Mouse (Mus musculus) G1E (cell line): ENCODE measurements around the gene Zfp719. TPM values are rescaled to one million over a fixed set of nuclear protein-coding genes. Genes with fewer than 3 reads are reported as not detected.

Experiments used
- ATAC-seq: 2 replicates; pipeline ENCODE4 v1.8.0; 2016; ENCODE audit warnings: mild to moderate bottlenecking; ENCODE audit not compliant: insufficient number of reproducible peaks, poor library complexity, low FRiP score, severe bottlenecking; ENCODE audit errors: extremely low read depth
- DNase-seq: peaks from one replicate; pipeline ENCODE4 v3.0.0; 2012; ENCODE audit warnings: low spot score
- H3K27me3 ChIP-seq: 2 replicates; pipeline ENCODE4 v1.6.1; 2012; ENCODE audit warnings: mild to moderate bottlenecking, low read length, inconsistent platforms; ENCODE audit not compliant: insufficient read depth
- H3K36me3 ChIP-seq: replicated peaks from 2 replicates; pipeline ENCODE3; 2012; ENCODE audit warnings: mild to moderate bottlenecking, inconsistent platforms
- H3K4me1 ChIP-seq: 2 replicates; pipeline ENCODE4 v1.6.1; 2012; ENCODE audit warnings: low read depth, low read length, inconsistent platforms, mixed read lengths; ENCODE audit not compliant: insufficient read depth
- H3K4me3 ChIP-seq: 2 replicates; pipeline ENCODE4 v1.5.1; 2012; ENCODE audit warnings: low read depth, mild to moderate bottlenecking, inconsistent platforms, low read length, moderate library complexity, mixed read lengths
- H3K9me3 ChIP-seq: replicated peaks from 2 replicates; pipeline ENCODE4 v1.6.1; 2012; ENCODE audit warnings: inconsistent platforms
- CTCF ChIP-seq: IDR thresholded peaks from 2 replicates; pipeline ENCODE4 v1.5.1; 2012; ENCODE audit warnings: low read depth, low read length, inconsistent platforms, mixed read lengths
- GATA1 ChIP-seq: IDR thresholded peaks from 2 replicates; pipeline ENCODE4 v1.6.1; 2012; ENCODE audit warnings: borderline replicate concordance, low read length, inconsistent platforms, mixed read lengths
- GATA2 ChIP-seq: IDR thresholded peaks from 2 replicates; pipeline ENCODE4 v1.6.1; 2012; ENCODE audit warnings: low read depth, low read length, inconsistent platforms, borderline replicate concordance
- POLR2AphosphoS5 ChIP-seq: IDR thresholded peaks from 2 replicates; pipeline ENCODE4 v1.6.1; 2012; ENCODE audit warnings: low read depth, low read length, inconsistent platforms; ENCODE audit not compliant: insufficient replicate concordance
- TAL1 ChIP-seq: conservative IDR thresholded peaks from 2 replicates; pipeline ENCODE4 v1.6.1; 2012; ENCODE audit warnings: low read depth, low read length, inconsistent platforms, mixed read lengths
- polyA plus RNA-seq: library from polyadenylated mRNA; stranded (reverse); fragments of >175 nt; gene quantifications from 2 replicates; pipeline ENCODE4 v1.2.3, GENCODE M21; 2012
- total RNA-seq, 2 experiments: library from RNA; stranded (forward) in 1 of 2; stranded (reverse) in 1 of 2; fragments of 200-1000 nt in 1 of 2; fragments of >200 nt in 1 of 2; fragmentation: Nextera tagmentation in 1 of 2; gene quantifications; 2 replicates each; pipeline ENCODE4 v1.2.3; 2014 to 2017

Zfp719 gene
- total and polyA plus RNA-seq, 3 experiments, result 0.12 to 7.8 (median 7.0) TPM

GRCm38 (mm10) chr7:43584790-43585189 is 5.4 kb downstream of the Zfp719 start:
- H3K27me3 ChIP-seq, result no peaks in the 10 kb centered on the region
- no peak overlapping the region for H3K4me3 ChIP-seq
- H3K4me1 ChIP-seq, result peaks cover 10% of the 10 kb centered on the region
- H3K9me3 ChIP-seq, result no peaks in the 10 kb centered on the region
- DNase-seq (no peak), ATAC-seq (no peak)
- H3K36me3 ChIP-seq, result peaks cover 54% of the 10 kb centered on the region
- TF ChIP-seq POLR2AphosphoS5, result no peak
- 0 out of 2 replicates have a peak, but pooled peaks have one; percentile 5 for TF ChIP-seq CTCF
- TF ChIP-seq TAL1, result no peak
- TF ChIP-seq GATA2, result no peak
- TF ChIP-seq GATA1, result no peak

DNA sequence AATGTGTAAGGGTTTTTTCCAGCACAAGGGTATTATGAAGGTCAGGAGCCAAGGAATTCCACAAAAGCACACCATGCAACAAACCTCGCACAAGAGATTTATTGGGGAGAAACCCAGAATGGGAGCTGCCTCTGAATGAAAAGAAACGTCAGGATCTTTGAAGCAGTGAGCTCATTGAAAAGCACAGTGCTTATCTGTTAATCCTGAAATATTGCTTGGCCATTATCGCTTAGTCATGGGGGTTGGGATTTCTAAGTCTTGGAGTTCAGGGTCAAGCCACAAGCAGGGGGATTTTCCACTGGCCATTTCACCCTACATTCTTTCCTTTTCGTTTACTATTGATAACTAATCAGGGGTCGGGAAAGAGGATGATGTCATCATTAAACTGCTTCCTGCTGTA is 22.5 kb downstream of the Zfp719 start:
- DNase-seq, result no peak
- no peak overlapping the region for H3K4me3 ChIP-seq

GRCm38 (mm10) chr7:43606896-43607742 is 27.7 kb downstream of the Zfp719 start, which contains the start of gene Zfp819:
Gene Zfp819 (plus strand): TSS chr7:43607169.
- DNase-seq (no peak), ATAC-seq (no peak)
- TF ChIP-seq GATA2 (no peak), GATA1 (no peak), TAL1 (no peak), POLR2AphosphoS5 (no peak), CTCF (no peak)
- H3K4me3 ChIP-seq, result no peak within 1 kb of the TSS
- H3K9me3 ChIP-seq, result no peaks in the 10 kb centered on the region
- H3K4me1 ChIP-seq, result no peaks in the 10 kb centered on the region
- H3K27me3 ChIP-seq, result no peaks in the 10 kb centered on the region
- no peaks in the 10 kb centered on the region for H3K36me3 ChIP-seq

More for the DNA sequence above, 22.5 kb downstream of the Zfp719 start:
- peaks cover 2% of the 10 kb centered on the region; the same call in 1 of the 2 replicates for H3K27me3 ChIP-seq
- H3K4me1 ChIP-seq, result no peaks in the 10 kb centered on the region
- TF ChIP-seq CTCF (no peak), TAL1 (no peak), GATA1 (no peak), POLR2AphosphoS5 (no peak), GATA2 (no peak)
- no peaks in the 10 kb centered on the region for H3K9me3 ChIP-seq
- no peaks in the 10 kb centered on the region for H3K36me3 ChIP-seq
- no peak for ATAC-seq

GRCm38 (mm10) chr7:43607743-43608287 is 28.4 kb downstream of the Zfp719 start:
- DNase-seq, result no peak
- no peaks in the 10 kb centered on the region for H3K36me3 ChIP-seq
- no peak overlapping the region for H3K4me3 ChIP-seq
- TF ChIP-seq GATA2 (no peak), TAL1 (no peak), CTCF (no peak), POLR2AphosphoS5 (no peak), GATA1 (no peak)
- H3K27me3 ChIP-seq, result no peaks in the 10 kb centered on the region
- no peaks in the 10 kb centered on the region for H3K4me1 ChIP-seq
- no peak for ATAC-seq
- H3K9me3 ChIP-seq, result no peaks in the 10 kb centered on the region

GRCm38 (mm10) chr7:43608316-43608824 is 29.0 kb downstream of the Zfp719 start:
- Histone ChIP-seq H3K4me3 (no peak overlapping the region), H3K36me3 (no peaks in the 10 kb centered on the region), H3K27me3 (no peaks in the 10 kb centered on the region), H3K4me1 (no peaks in the 10 kb centered on the region), H3K9me3 (no peaks in the 10 kb centered on the region)
- no peak for TF ChIP-seq CTCF
- TF ChIP-seq TAL1, result no peak
- DNase-seq, result no peak
- no peak for ATAC-seq

GRCm38 (mm10) chr7:43613816-43614551 is 34.6 kb downstream of the Zfp719 start:
- DNase-seq, result no peak
- Histone ChIP-seq H3K36me3 (no peaks in the 10 kb centered on the region), H3K27me3 (no peaks in the 10 kb centered on the region), H3K4me1 (no peaks in the 10 kb centered on the region), H3K9me3 (no peaks in the 10 kb centered on the region), H3K4me3 (no peak overlapping the region)
- TF ChIP-seq POLR2AphosphoS5, result no peak
- no peak for TF ChIP-seq TAL1
- TF ChIP-seq CTCF, result no peak
- no peak for TF ChIP-seq GATA1
- TF ChIP-seq GATA2, result no peak
- ATAC-seq, result no peak
